ENCODE assay signal across 22 mouse cellular contexts in the genomic region with DNA sequence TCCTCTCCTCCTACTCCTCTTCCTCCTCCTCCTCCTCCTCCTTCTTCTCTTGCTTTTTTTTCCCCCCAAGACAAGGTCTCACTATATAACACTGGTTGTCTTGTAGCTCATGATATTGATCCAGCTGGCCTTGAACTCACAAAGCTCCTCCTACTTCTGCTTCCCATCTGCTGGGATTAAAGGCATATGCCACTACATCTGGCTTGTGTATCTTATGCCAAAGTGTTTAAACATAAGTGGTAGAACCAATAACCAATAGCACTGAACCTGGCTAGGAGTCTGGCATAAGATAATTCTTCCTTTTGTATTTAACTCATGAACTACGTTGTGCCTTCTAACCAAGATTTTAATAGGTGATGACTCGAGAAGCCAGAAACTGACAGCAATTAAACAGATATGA.
"Had no signal": no experiment of that assay in that cellular context is flagged by ENCODE, and none has a peak within 500 bp of the region (broad histone marks: within the 10 kb centered on the region; RNA-seq: fewer than 3 reads in every experiment).

No protein-coding gene starts in this region.

- H3K4me1 ChIP-seq: intestine, embryonic 15.5 days; lung, embryonic 15.5 days; midbrain, embryonic 10.5 days; midbrain, embryonic 15.5 days; neural tube, embryonic 12.5 days; neural tube, embryonic 15.5 days had no signal

- H3K36me3 ChIP-seq: intestine, embryonic 15.5 days; lung, embryonic 15.5 days; midbrain, embryonic 10.5 days; midbrain, embryonic 15.5 days; neural tube, embryonic 12.5 days; neural tube, embryonic 15.5 days had no signal

- H3K4me3 ChIP-seq: intestine, embryonic 15.5 days; left cerebral cortex, adult 2 months; lung, embryonic 15.5 days; megakaryocyte, embryonic 14.5 days; midbrain, embryonic 10.5 days; midbrain, embryonic 15.5 days; neural tube, embryonic 12.5 days; neural tube, embryonic 15.5 days had no signal

- H3K9me3 ChIP-seq: intestine, embryonic 15.5 days; lung, embryonic 15.5 days; midbrain, embryonic 15.5 days; neural tube, embryonic 12.5 days; neural tube, embryonic 15.5 days had no signal

- H3K4me2 ChIP-seq: intestine, embryonic 15.5 days; lung, embryonic 15.5 days; midbrain, embryonic 15.5 days; neural tube, embryonic 12.5 days; neural tube, embryonic 15.5 days had no signal

- ATAC-seq: intestine, embryonic 15.5 days; liver, postnatal 0 days; midbrain, embryonic 15.5 days had no signal

- H3K27me3 ChIP-seq: intestine, embryonic 15.5 days; lung, embryonic 15.5 days; megakaryocyte, embryonic 14.5 days; midbrain, embryonic 15.5 days; neural tube, embryonic 12.5 days; neural tube, embryonic 15.5 days had no signal

- DNase-seq: kidney, adult 18-20 months; kidney, postnatal 25 days; liver, postnatal 0 days; lung, postnatal 10 days; lung, postnatal 36 days; right cerebral cortex, adult 18-20 months; right cerebral cortex, postnatal 14 days; right cerebral cortex, postnatal 4 days; thymus, adult 2 months; thymus, postnatal 14 days; thymus, postnatal 4 days had no signal

- H3K9ac ChIP-seq: intestine, embryonic 15.5 days; liver, embryonic 14.5 days; liver, postnatal 0 days; lung, embryonic 15.5 days; midbrain, embryonic 15.5 days; neural tube, embryonic 12.5 days; neural tube, embryonic 15.5 days had no signal

- H3K27ac ChIP-seq: intestine, embryonic 15.5 days; kidney, postnatal 0 days; left cerebral cortex, adult 2 months; liver, embryonic 14.5 days; lung, embryonic 15.5 days; midbrain, embryonic 10.5 days; midbrain, embryonic 15.5 days; neural tube, embryonic 12.5 days; neural tube, embryonic 15.5 days; stomach, postnatal 0 days had no signal
